Mouse (Mus musculus) heart, embryonic 14.5 days (tissue): ENCODE measurements around the gene Pard3. TPM values are rescaled to one million over a fixed set of nuclear protein-coding genes. Genes with fewer than 3 reads are reported as not detected.

Source experiments
- ATAC-seq: fragments of 200-750 bp; cut with Nextera tagmentation; 2 replicates; pipeline ENCODE4 v1.8.0; 2017; ENCODE audit warnings: low read depth, moderate TSS enrichment; ENCODE audit not compliant: insufficient number of reproducible peaks, insufficient read depth, low FRiP score
- H3K27ac ChIP-seq, 2 experiments: fragments of 200-500 bp in 1 of 2; fragments of 300-500 bp in 1 of 2; sonication (generic) in 1 of 2; replicated peaks in 1 of 2; 2 replicates each; pipeline ENCODE4 v1.5.1; 2012 to 2014; ENCODE audit warnings: low read depth in 2 of 2, low read length in 2 of 2, control low read depth in 1 of 2, mild to moderate bottlenecking in 1 of 2, mixed read lengths in 1 of 2; ENCODE audit not compliant: control insufficient read depth in 1 of 2, insufficient read depth in 1 of 2
- H3K27me3 ChIP-seq: fragments of 300-500 bp; sonication (generic); 2 replicates; pipeline ENCODE4 v1.6.1; 2014; ENCODE audit warnings: mild to moderate bottlenecking, low read length, control low read depth; ENCODE audit not compliant: control insufficient read depth, insufficient read depth
- H3K36me3 ChIP-seq: fragments of 300-500 bp; sonication (generic); 2 replicates; pipeline ENCODE4 v1.6.1; 2014; ENCODE audit warnings: mild to moderate bottlenecking, control low read depth, low read length, mixed read lengths; ENCODE audit not compliant: control insufficient read depth, insufficient read depth
- H3K4me1 ChIP-seq, 2 experiments: fragments of 200-500 bp in 1 of 2; fragments of 300-500 bp in 1 of 2; sonication (generic) in 1 of 2; 2 replicates each; pipeline ENCODE4 v1.6.1; 2012 to 2014; ENCODE audit warnings: low read length in 2 of 2, control low read depth in 1 of 2, mixed read lengths in 1 of 2; ENCODE audit not compliant: control insufficient read depth in 2 of 2, insufficient read depth in 2 of 2
- H3K4me2 ChIP-seq: fragments of 300-500 bp; sonication (generic); 2 replicates; pipeline ENCODE4 v1.6.1; 2014; ENCODE audit warnings: mild to moderate bottlenecking, low read length
- H3K4me3 ChIP-seq, 2 experiments: fragments of 200-500 bp in 1 of 2; fragments of 300-500 bp in 1 of 2; sonication (generic) in 1 of 2; 2 replicates each; pipeline ENCODE4 v1.5.1; 2012 to 2014; ENCODE audit warnings: low read length in 2 of 2, mild to moderate bottlenecking in 2 of 2, control low read depth in 1 of 2, low read depth in 1 of 2, moderate library complexity in 1 of 2; ENCODE audit not compliant: control insufficient read depth in 1 of 2, insufficient read depth in 1 of 2
- H3K9ac ChIP-seq: fragments of 300-500 bp; sonication (generic); 2 replicates; pipeline ENCODE4 v1.6.1; 2014; ENCODE audit warnings: mild to moderate bottlenecking, low read length
- H3K9me3 ChIP-seq: fragments of 300-500 bp; sonication (generic); 2 replicates; pipeline ENCODE4 v1.6.1; 2016; ENCODE audit warnings: low read length, control low read depth; ENCODE audit not compliant: control insufficient read depth
- WGBS: fragments of 180-500 bp; shearing (Covaris S2); extraction: QIAGEN DNeasy Blood & Tissue Kit; methylation state at CpG from one replicate; pipeline ENCODE4 v1.1.7; 2014; 5-methylcytosine and 5-hydroxymethylcytosine counted together
- polyA plus RNA-seq: library from polyadenylated mRNA; unstranded; fragments of >200 nt; fragmentation: Nextera tagmentation; extraction: Ambion mirVana; gene quantifications from 2 replicates; pipeline ENCODE4 v1.2.1, GENCODE M21; 2014

Gene Pard3
- polyA plus RNA-seq, 1 experiment from 2014 or later, result 21.2 TPM

GRCm38 (mm10) chr8:127181246-127181645 is 117.6 kb downstream of the Pard3 start:
- no peak overlapping the region for H3K27ac ChIP-seq

DNA sequence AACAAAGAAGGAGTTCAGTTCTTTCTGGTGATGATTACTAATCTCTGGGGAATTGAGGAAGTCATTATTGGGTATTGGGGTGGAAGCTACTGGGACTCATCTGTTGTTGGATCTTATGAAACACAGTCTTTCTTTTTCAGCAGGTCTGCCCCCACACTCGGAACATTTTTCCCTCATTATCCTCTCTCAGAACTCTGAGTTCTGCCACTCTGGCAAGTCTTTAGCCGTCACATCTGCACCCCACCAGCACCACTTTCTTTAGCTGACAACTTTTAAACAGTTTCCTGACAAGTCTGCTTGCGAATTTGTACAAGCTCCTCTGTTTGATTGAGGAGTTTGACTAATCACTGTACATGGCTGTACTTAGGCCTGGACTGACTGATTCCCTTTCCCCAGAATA is 118.4 kb downstream of the Pard3 start:
- no peak overlapping the region for H3K9ac ChIP-seq
- no peak overlapping the region for H3K27ac ChIP-seq
- no peaks in the 10 kb centered on the region for H3K27me3 ChIP-seq
- peaks cover 24 to 45% of the 10 kb centered on the region in 2 experiments for H3K4me1 ChIP-seq
- H3K4me2 ChIP-seq, result no peak overlapping the region
- WGBS, result 76% methylated on average over 3 of the region's 3 CpGs
- no peaks in the 10 kb centered on the region for H3K9me3 ChIP-seq
- H3K36me3 ChIP-seq, result no peaks in the 10 kb centered on the region
- no peak overlapping the region for H3K4me3 ChIP-seq
- no peak for ATAC-seq

More at GRCm38 (mm10) chr8:127181246-127181645, 117.6 kb downstream of the Pard3 start:
- Histone ChIP-seq H3K9me3 (no peaks in the 10 kb centered on the region), H3K27me3 (no peaks in the 10 kb centered on the region), H3K4me3 (no peak overlapping the region), H3K4me2 (no peak overlapping the region), H3K4me1 (peaks cover 22 to 39% of the 10 kb centered on the region in 2 experiments), H3K36me3 (no peaks in the 10 kb centered on the region), H3K9ac (no peak overlapping the region)
- ATAC-seq, result no peak
- WGBS, result 80% methylated on average over 3 of the region's 3 CpGs

DNA sequence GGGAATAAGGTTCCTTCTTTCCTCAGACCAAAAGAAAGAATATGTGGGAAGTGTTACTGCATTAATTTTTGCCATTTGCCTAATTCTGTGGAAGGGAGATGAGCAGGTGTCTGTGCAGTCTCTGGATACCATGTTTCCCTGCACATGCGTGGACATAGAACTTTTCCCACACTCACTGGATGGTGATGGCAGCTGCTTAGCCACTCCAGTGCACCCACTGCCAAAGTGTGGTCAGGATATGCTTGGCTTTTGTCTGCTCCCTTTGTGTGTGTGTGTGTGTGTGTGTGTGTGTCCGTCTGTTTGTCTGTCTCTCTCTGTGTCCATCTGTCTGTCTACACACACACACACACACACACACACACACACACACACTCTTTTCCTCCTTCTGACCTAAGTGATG is 119.8 kb downstream of the Pard3 start:
- Histone ChIP-seq H3K4me1 (peaks cover 24 to 46% of the 10 kb centered on the region in 2 experiments), H3K9ac (no peak overlapping the region), H3K27ac (peak overlapping the region; percentile 6 to 55; a peak in 3 of 4 replicates), H3K9me3 (no peaks in the 10 kb centered on the region), H3K36me3 (no peaks in the 10 kb centered on the region), H3K27me3 (no peaks in the 10 kb centered on the region), H3K4me3 (no peak overlapping the region), H3K4me2 (no peak overlapping the region)
- 57% methylated on average over 2 of the region's 2 CpGs for WGBS
- no peak for ATAC-seq

DNA sequence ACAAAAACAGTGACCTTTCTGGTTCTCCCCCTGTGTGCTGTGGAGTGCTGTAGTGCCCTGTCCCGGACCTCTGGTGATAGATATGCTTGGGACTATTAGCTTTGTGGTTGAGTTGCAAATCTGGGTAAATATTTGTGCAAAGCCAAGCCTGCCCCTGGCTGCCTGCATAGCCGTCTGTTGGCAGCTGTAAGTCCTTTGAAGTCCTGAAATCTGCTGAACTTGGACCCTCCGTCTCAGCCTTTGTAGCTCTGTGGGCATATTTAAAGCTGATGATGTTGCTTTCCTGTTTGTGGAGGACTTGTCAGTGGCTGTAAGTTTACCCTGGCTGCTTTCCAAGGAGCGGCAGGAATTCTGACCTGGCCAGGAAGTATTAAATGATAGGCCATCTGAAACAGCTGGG is 120.3 kb downstream of the Pard3 start:
- no peak overlapping the region for H3K4me3 ChIP-seq
- no peak overlapping the region for H3K9ac ChIP-seq
- H3K9me3 ChIP-seq, result no peaks in the 10 kb centered on the region
- no peaks in the 10 kb centered on the region for H3K36me3 ChIP-seq
- no peaks in the 10 kb centered on the region for H3K27me3 ChIP-seq
- peak overlapping the region; percentile 6 to 55 for H3K27ac ChIP-seq
- no peak overlapping the region for H3K4me2 ChIP-seq
- ATAC-seq, result no peak
- peaks cover 24 to 46% of the 10 kb centered on the region in 2 experiments for H3K4me1 ChIP-seq
- 12% methylated on average over 4 of the region's 4 CpGs for WGBS

- no peak overlapping the region for H3K9ac ChIP-seq
- 49% methylated on average over 7 of the region's 7 CpGs for WGBS
- no peaks in the 10 kb centered on the region for H3K9me3 ChIP-seq
- H3K27ac ChIP-seq, result no peak overlapping the region
- H3K4me1 ChIP-seq, result peaks cover 24 to 46% of the 10 kb centered on the region in 2 experiments
- H3K4me2 ChIP-seq, result no peak overlapping the region
- H3K27me3 ChIP-seq, result no peaks in the 10 kb centered on the region
- H3K36me3 ChIP-seq, result no peaks in the 10 kb centered on the region
- no peak for ATAC-seq
- H3K4me3 ChIP-seq, result no peak overlapping the region
These were observed 122.2 kb downstream of the Pard3 start for GRCm38 (mm10) chr8:127185897-127186296.

GRCm38 (mm10) chr8:127188671-127189070 is 125.0 kb downstream of the Pard3 start:
- H3K36me3 ChIP-seq, result no peaks in the 10 kb centered on the region
- H3K27me3 ChIP-seq, result no peaks in the 10 kb centered on the region
- no peaks in the 10 kb centered on the region for H3K9me3 ChIP-seq
- ATAC-seq, result no peak
- no peak overlapping the region for H3K27ac ChIP-seq
- H3K4me1 ChIP-seq, result peaks cover 20 to 53% of the 10 kb centered on the region in 2 experiments
- no peak overlapping the region for H3K4me3 ChIP-seq
- no peak overlapping the region for H3K4me2 ChIP-seq
- no peak overlapping the region for H3K9ac ChIP-seq

DNA sequence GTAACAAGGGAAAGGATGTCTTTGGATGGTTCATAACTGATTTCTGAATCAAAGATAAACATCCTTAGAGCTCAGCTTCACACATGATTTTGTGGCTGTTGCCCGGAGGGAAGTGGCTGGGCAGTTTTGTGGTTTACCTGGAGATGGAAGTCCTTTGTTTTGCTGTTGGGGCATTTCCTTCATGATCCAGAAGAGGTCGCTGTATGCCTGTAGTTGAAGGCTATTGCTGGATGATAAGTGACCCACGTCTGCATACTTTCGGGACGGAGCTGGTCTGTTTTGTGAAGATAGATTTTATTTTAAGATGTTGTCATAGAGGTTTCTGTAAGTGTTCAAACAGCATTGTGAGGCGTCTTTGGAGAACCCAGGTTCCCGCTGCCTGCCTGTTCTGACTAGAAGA is 126.7 kb downstream of the Pard3 start:
- Histone ChIP-seq H3K9me3 (no peaks in the 10 kb centered on the region), H3K4me2 (no peak overlapping the region), H3K9ac (no peak overlapping the region), H3K27me3 (no peaks in the 10 kb centered on the region), H3K4me3 (no peak overlapping the region), H3K27ac (no peak overlapping the region), H3K36me3 (no peaks in the 10 kb centered on the region), H3K4me1 (peaks cover 16 to 37% of the 10 kb centered on the region in 2 experiments)
- WGBS, result 37% methylated on average over 7 of the region's 7 CpGs
- no peak for ATAC-seq

DNA sequence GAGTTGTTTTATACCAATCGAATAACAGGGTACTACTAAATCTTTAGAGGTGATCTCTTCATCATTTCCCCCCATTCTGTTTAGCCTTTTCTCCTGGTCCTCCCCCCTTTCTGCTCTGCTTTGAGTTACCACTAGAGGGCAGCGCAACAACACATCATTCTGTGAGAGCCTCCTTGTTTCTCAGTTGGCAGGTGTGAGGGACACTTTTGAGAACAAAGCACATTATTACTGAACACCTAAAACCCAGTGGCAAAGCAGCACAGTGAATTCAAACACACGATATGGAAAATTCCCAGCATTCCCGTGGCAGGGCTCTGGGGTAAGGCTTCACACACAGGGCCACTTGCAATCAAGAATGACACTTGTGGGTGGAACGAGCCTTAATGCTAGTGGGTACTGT is 127.7 kb downstream of the Pard3 start:
- 34% methylated on average over 5 of the region's 5 CpGs for WGBS
- no peaks in the 10 kb centered on the region for H3K36me3 ChIP-seq
- H3K4me1 ChIP-seq, result peaks cover 13 to 31% of the 10 kb centered on the region in 2 experiments
- no peak overlapping the region for H3K9ac ChIP-seq
- no peaks in the 10 kb centered on the region for H3K27me3 ChIP-seq
- no peak overlapping the region for H3K4me3 ChIP-seq
- no peaks in the 10 kb centered on the region for H3K9me3 ChIP-seq
- no peak for ATAC-seq
- H3K4me2 ChIP-seq, result no peak overlapping the region
- H3K27ac ChIP-seq, result no peak overlapping the region
